In genomic region chr4:32413063-32413462, GRCm38 (mm10) we compare ENCODE assay signal across 13 mouse cellular contexts.
DNase-seq lines count a peak whose midpoint lies in the region; ATAC-seq and TF ChIP-seq lines count a peak whose summit lies in the region.
"Had no signal": no experiment of that assay in that cellular context is flagged by ENCODE, and none has a peak within 500 bp of the region (broad histone marks: within the 10 kb centered on the region; RNA-seq: fewer than 3 reads in every experiment).

No protein-coding gene starts in this region.

- no peaks in the 10 kb centered on the region for H3K9me3 ChIP-seq in kidney, postnatal 0 days (replicated peaks; ENCODE audit: low read length)
- no peaks in the 10 kb centered on the region for H3K9me3 ChIP-seq in kidney, embryonic 14.5 days (ENCODE audit: control insufficient read depth, low read length)
- H3K9me3 ChIP-seq in midbrain, embryonic 13.5 days = no peaks in the 10 kb centered on the region
- H3K9me3 ChIP-seq: kidney, embryonic 15.5 days; liver, embryonic 12.5 days had no signal

- no peak overlapping the region for H3K4me3 ChIP-seq in kidney, postnatal 0 days (replicated peaks; ENCODE audit: low read depth, low read length)
- H3K4me3 ChIP-seq in kidney, embryonic 14.5 days (ENCODE audit: low read length) = no peak overlapping the region
- no peak overlapping the region for H3K4me3 ChIP-seq in midbrain, embryonic 13.5 days (replicated peaks)
- H3K4me3 ChIP-seq: kidney, embryonic 15.5 days; liver, embryonic 12.5 days had no signal

- no peaks in the 10 kb centered on the region for H3K4me1 ChIP-seq in kidney, postnatal 0 days (replicated peaks; ENCODE audit: insufficient read depth, low read length)
- H3K4me1 ChIP-seq in kidney, embryonic 14.5 days (ENCODE audit: control insufficient read depth, insufficient read depth, low read length) = no peaks in the 10 kb centered on the region
- peaks cover 16% of the 10 kb centered on the region for H3K4me1 ChIP-seq in midbrain, embryonic 13.5 days (replicated peaks)
- H3K4me1 ChIP-seq: liver, embryonic 12.5 days had no signal

- H3K36me3 ChIP-seq in kidney, postnatal 0 days (ENCODE audit: insufficient read depth, low read length) = no peaks in the 10 kb centered on the region
- no peaks in the 10 kb centered on the region for H3K36me3 ChIP-seq in kidney, embryonic 14.5 days (ENCODE audit: control insufficient read depth, insufficient read depth, low read length)
- H3K36me3 ChIP-seq in midbrain, embryonic 13.5 days = no peaks in the 10 kb centered on the region
- H3K36me3 ChIP-seq: kidney, embryonic 15.5 days; liver, embryonic 12.5 days had no signal

- H3K27ac ChIP-seq in kidney, postnatal 0 days = no peak overlapping the region
- H3K27ac ChIP-seq in kidney, embryonic 14.5 days (ENCODE audit: low read depth, low read length) = no peak overlapping the region
- no peak overlapping the region for H3K27ac ChIP-seq in midbrain, embryonic 13.5 days
- H3K27ac ChIP-seq: kidney, embryonic 15.5 days; liver, embryonic 12.5 days had no signal

- no peak for DNase-seq in kidney, postnatal 0 days (ENCODE audit: low spot score)
- peak; percentile 55 to 64 for DNase-seq in B cell, adult 2 months
- DNase-seq in ES-CJ7 (ENCODE audit: low read depth, low spot score) (peak; percentile 4), MN1 (ENCODE audit: low spot score) (no peak)
- DNase-seq in adrenal gland, postnatal 4 days (ENCODE audit: low spot score in 2 of 2) = no peak
- DNase-seq in cerebellum, adult 11-12 months = no peak
- DNase-seq: cerebellum, adult 18-20 months; gastrocnemius, postnatal 25 days; heart, postnatal 4 days had no signal

- H3K27me3 ChIP-seq in kidney, postnatal 0 days (ENCODE audit: insufficient read depth, low read length) = no peaks in the 10 kb centered on the region
- H3K27me3 ChIP-seq in kidney, embryonic 14.5 days (ENCODE audit: control insufficient read depth, insufficient read depth, low read length) = no peaks in the 10 kb centered on the region
- no peaks in the 10 kb centered on the region for H3K27me3 ChIP-seq in midbrain, embryonic 13.5 days
- H3K27me3 ChIP-seq: kidney, embryonic 15.5 days; liver, embryonic 12.5 days had no signal

- WGBS in kidney, postnatal 0 days = 78% methylated on average over 7 of the region's 7 CpGs
- 76% methylated on average over 7 of the region's 7 CpGs for WGBS in kidney, embryonic 14.5 days
- WGBS in midbrain, embryonic 13.5 days = 34% methylated on average over 7 of the region's 7 CpGs

- ATAC-seq in kidney, postnatal 0 days (replicated peaks; ENCODE audit: low FRiP score, low read depth) = no peak
- no peak for ATAC-seq in kidney, embryonic 14.5 days (ENCODE audit: low FRiP score, low TSS enrichment)
- peak; percentile 60; the same call in 1 of the 2 replicates for ATAC-seq in midbrain, embryonic 13.5 days
- ATAC-seq: liver, embryonic 12.5 days had no signal

- no peak overlapping the region for H3K4me2 ChIP-seq in kidney, postnatal 0 days (ENCODE audit: low read length)
- H3K4me2 ChIP-seq in kidney, embryonic 14.5 days (replicated peaks; ENCODE audit: low read depth, low read length) = no peak overlapping the region
- no peak overlapping the region for H3K4me2 ChIP-seq in midbrain, embryonic 13.5 days (replicated peaks)
- H3K4me2 ChIP-seq: kidney, embryonic 15.5 days; liver, embryonic 12.5 days had no signal

- peak; percentile 25; the same call in 1 of the 2 replicates for TF ChIP-seq CTCF in kidney, postnatal 0 days (IDR thresholded peaks at IDR 0.05; ENCODE audit: low read depth)

- H3K9ac ChIP-seq in kidney, postnatal 0 days (ENCODE audit: low read depth, low read length) = no peak overlapping the region
- no peak overlapping the region for H3K9ac ChIP-seq in kidney, embryonic 14.5 days (ENCODE audit: low read depth, low read length)
- H3K9ac ChIP-seq in midbrain, embryonic 13.5 days (replicated peaks) = no peak overlapping the region
- H3K9ac ChIP-seq: kidney, embryonic 15.5 days; liver, embryonic 12.5 days had no signal

Comparison
In these comparisons a context has a peak if more than half of its experiments do, and no peak if none do; other contexts are left out.
1. DNase-seq: peak in B cell, adult 2 months (2 of 2) and ES-CJ7 (single experiment); none in kidney, postnatal 0 days (single experiment), MN1 (single experiment), adrenal gland, postnatal 4 days (0 of 2) and cerebellum, adult 11-12 months (single experiment).